Mouse (Mus musculus) heart, postnatal 25 days (tissue): ENCODE measurements around the gene Ociad1. TPM values are rescaled to one million over a fixed set of nuclear protein-coding genes. Genes with fewer than 3 reads are reported as not detected.

ENCODE experiments used
- total RNA-seq, 2 experiments: library from RNA; stranded (reverse); gene quantifications; 2 replicates each; pipeline ENCODE4 v1.2.3; 2021

The Ociad1 gene
- total RNA-seq, 2 experiments from 2014 or later: 252 to 269 TPM

Other genes with a start within 250 kb of the Ociad1 start
- gene Fryl, start 36.2 kb upstream of the Ociad1 start, total RNA-seq: 10 to 100 TPM; 35.7 to 41.5 TPM
- gene Ociad2, start 48.2 kb downstream of the Ociad1 start, total RNA-seq: 1 to 10 TPM; 8.8 to 9.5 TPM
- gene Cwh43, start 113.3 kb downstream of the Ociad1 start, total RNA-seq: not detected
- 10 to 100 TPM; 14.6 to 16.0 TPM for gene Dcun1d4, start 188.2 kb downstream of the Ociad1 start, total RNA-seq